Mouse (Mus musculus) liver, postnatal 0 days (tissue): Measurements from ENCODE around the gene Rprd1b.

Source experiments
- CTCF ChIP-seq: sonication (generic); IDR thresholded peaks from 2 replicates; pipeline ENCODE4 v1.5.1; 2016; ENCODE audit warnings: antibody characterized with exemption, low read depth
- EP300 ChIP-seq: IDR thresholded peaks from 2 replicates; pipeline ENCODE4 v1.6.1; 2016; ENCODE audit warnings: antibody characterized with exemption, low read depth, mild to moderate bottlenecking

- TF ChIP-seq CTCF (no peak), EP300 (no peak)
Observed at GRCm38 (mm10) chr2:158133050-158133449, 104.8 kb downstream of the Rprd1b start.
